Mouse (Mus musculus): ENCODE results near the gene Hoxa3. TPM values are rescaled to one million over a fixed set of nuclear protein-coding genes. Genes with fewer than 3 reads are reported as not detected.

Hoxa3 gene
- polyA plus RNA-seq, 1 experiment from 2014 or later: 0.52 TPM

DNA sequence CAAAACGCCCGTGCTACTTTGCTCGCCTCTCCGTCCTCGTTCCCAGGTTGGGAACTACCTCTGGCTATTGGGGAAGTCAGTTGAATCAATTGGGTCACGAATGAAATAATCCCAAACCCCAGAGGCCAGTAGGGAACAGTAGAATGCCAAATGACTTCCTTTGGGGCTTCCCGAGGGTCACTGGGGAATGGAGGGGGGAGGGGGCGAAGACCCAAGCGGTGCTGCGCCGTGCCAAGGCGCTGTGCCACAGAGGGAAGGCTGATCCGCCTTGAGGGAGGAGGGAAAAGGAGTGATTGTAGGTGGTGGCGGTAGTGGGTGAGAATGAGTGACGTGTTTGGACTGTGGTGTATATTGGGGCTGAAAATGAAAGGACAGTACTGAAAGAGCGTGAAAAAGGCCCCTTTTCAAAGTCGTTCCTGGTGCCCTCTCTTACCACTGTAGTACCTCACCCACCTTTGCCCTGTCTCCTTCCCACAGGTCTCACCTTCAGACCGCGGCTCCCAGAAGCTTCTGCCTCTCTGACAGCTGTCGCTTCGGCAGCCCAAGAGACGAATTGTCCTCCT lies 499 bp downstream of the Hoxa3 start:
- 1% methylated on average over 22 of the region's 22 CpGs for WGBS
- no peak overlapping the region for H3K9ac ChIP-seq
- H3K4me1 ChIP-seq: peaks cover 27% of the 10 kb centered on the region
- peaks cover 100% of the 10 kb centered on the region for H3K27me3 ChIP-seq
- no peak for ATAC-seq (ENCODE audit: insufficient number of reproducible peaks, insufficient read depth, low FRiP score, low TSS enrichment, low read depth)
- H3K4me3 ChIP-seq: 0 out of 2 replicates have a peak overlapping the region, but pooled peaks have one; percentile 20
- no peak overlapping the region for H3K27ac ChIP-seq
- H3K36me3 ChIP-seq: no peaks in the 10 kb centered on the region
- peak overlapping the region; percentile 34 for H3K4me2 ChIP-seq
- H3K9me3 ChIP-seq: no peaks in the 10 kb centered on the region

DNA sequence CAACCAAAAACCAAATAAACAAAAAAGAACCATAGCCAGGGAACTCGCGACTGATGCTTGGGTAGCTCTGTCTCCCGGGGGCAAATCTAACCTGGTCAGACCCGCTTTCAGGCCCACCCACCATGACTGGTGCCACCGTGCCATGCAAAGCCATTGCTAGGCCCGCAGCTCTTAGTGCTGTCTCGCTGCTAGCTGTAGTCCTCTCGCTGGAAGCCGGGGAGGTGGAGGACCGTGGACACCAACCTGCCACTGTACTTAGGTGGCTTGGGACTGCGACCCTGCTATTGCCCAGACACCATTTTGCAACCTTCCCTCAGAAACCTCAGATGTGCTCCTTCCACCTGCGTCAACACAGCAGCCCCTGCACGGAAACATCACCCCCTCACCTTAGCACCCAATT lies 1.2 kb downstream of the Hoxa3 start:
- Histone ChIP-seq H3K27me3 (peaks cover 100% of the 10 kb centered on the region), H3K4me3 (peak overlapping the region; percentile 20; the same call in 1 of the 2 replicates), H3K4me2 (peak overlapping the region; percentile 24; the same call in 1 of the 2 replicates), H3K4me1 (peaks cover 20% of the 10 kb centered on the region), H3K9ac (no peak overlapping the region), H3K36me3 (no peaks in the 10 kb centered on the region), H3K27ac (no peak overlapping the region), H3K9me3 (no peaks in the 10 kb centered on the region)
- ATAC-seq (ENCODE audit: insufficient number of reproducible peaks, insufficient read depth, low FRiP score, low TSS enrichment, low read depth): no peak
- 2% methylated on average over 13 of the region's 13 CpGs for WGBS

DNA sequence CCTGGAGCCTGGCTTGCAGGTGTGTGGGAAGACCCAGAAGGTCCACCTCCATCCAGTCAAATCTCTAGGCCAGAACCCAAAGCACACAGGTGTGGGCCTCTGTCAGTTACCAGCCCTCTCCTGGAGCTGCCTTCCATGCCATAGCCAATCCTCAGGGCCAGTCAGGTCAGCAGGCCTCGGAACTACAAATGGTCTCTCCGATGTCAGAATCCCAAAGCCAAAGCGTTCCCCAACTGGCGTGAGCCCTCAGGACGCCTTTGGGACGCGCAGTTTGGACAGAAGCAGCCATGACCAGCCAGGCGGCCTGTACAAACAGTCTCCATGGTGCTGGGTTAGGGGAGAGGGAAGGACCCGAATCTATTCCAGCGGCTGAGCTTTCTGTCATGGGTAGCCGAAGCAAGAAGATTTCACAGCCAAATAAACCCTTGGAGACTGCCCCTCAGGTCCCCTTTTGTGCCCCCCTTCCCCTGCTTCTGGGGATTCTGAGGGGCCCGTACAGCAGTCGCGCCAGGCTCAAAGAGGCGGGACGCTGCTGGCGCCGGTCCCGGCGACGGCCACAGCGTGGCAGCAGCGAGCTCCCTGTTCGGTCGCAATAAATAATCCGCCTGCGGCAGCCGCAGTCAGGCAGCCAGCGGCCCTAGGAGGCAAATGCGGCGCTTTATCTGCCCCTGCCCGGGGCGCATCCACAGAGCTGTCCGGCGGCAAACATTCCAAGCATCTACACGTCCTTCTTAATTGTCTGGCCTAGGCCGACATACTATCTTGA lies 1.8 kb downstream of the Hoxa3 start:
- H3K27me3 ChIP-seq: peaks cover 100% of the 10 kb centered on the region
- H3K4me1 ChIP-seq: peaks cover 17% of the 10 kb centered on the region; the same call in 1 of the 2 replicates
- H3K36me3 ChIP-seq: no peaks in the 10 kb centered on the region
- peak overlapping the region; percentile 24; the same call in 1 of the 2 replicates for H3K4me2 ChIP-seq
- no peak overlapping the region for H3K9ac ChIP-seq
- H3K9me3 ChIP-seq: no peaks in the 10 kb centered on the region
- ATAC-seq (ENCODE audit: insufficient number of reproducible peaks, insufficient read depth, low FRiP score, low TSS enrichment, low read depth): no peak
- 1% methylated on average over 37 of the region's 37 CpGs for WGBS
- no peak overlapping the region for H3K27ac ChIP-seq
- peak overlapping the region; percentile 20; the same call in 1 of the 2 replicates for H3K4me3 ChIP-seq

DNA sequence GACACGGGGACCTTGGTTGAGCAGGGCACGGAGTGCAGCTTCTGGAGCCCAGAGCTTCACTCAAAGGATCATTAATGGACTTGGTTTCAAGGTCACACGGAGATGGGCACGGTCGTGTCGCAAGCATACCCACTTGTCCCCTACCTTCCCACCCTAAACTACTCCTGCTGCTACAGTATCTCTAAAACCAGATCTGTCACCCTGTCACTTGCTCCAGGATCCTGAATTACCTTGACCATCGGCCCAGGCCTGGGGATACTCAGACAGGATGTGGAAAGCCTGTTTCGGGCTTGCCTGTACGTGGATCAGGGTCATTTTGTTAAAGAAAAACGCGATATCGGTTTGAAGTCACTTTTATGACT lies 3.5 kb downstream of the Hoxa3 start:
- Histone ChIP-seq H3K9ac (no peak overlapping the region), H3K27me3 (peaks cover 100% of the 10 kb centered on the region)

DNA sequence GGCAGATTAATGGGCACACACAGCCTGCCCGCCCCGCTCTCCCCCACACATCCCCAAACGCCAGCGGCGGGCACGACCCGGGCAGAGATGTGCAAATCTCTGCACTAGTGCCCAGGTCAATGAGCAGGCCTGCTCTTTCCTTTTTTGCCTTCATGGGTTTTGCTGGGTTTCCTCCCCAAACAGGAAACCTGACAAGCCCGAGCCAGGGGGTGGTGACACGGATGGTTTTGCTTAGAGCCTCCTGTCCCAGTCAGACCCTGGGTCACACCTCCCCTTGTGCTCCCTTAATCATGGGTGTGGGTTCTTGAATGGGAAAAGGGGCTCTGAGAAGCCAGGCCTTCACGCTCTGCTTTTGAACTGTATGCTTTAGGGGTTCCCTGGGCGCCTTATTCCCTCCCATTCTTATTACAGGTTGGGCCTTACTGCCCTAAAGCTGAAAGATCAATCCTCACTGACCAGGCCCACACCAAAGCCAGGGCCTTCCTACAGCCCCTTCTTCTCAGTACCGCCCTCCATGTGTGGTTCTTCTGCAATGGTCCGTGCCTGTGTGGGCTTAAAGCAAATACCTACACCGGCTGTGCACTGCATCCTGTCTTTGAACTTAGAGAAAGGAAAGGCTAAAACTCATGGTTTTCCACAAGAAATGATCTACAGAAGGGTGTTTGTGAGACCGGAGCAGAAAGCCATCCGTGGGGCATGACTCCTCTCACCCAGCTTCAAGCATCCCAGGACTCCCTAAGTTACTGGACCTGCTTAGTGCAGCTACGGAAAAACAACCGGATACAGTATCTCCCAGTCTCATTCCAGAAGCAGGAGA lies 4.1 kb downstream of the Hoxa3 start:
- peak overlapping the region; percentile 16; the same call in 1 of the 2 replicates for H3K4me2 ChIP-seq
- H3K36me3 ChIP-seq: no peaks in the 10 kb centered on the region
- H3K9me3 ChIP-seq: no peaks in the 10 kb centered on the region
- no peak overlapping the region for H3K27ac ChIP-seq
- peaks cover 100% of the 10 kb centered on the region for H3K27me3 ChIP-seq
- no peak overlapping the region for H3K9ac ChIP-seq
- H3K4me3 ChIP-seq: no peak overlapping the region
- 4% methylated on average over 18 of the region's 18 CpGs for WGBS
- H3K4me1 ChIP-seq: peaks cover 18% of the 10 kb centered on the region
- no peak for ATAC-seq (ENCODE audit: insufficient number of reproducible peaks, insufficient read depth, low FRiP score, low TSS enrichment, low read depth)

More for the DNA sequence above, 3.5 kb downstream of the Hoxa3 start:
- no peak overlapping the region for H3K4me3 ChIP-seq
- H3K4me2 ChIP-seq: no peak overlapping the region
- H3K4me1 ChIP-seq: peaks cover 12% of the 10 kb centered on the region; the same call in 1 of the 2 replicates
- H3K36me3 ChIP-seq: no peaks in the 10 kb centered on the region
- 4% methylated on average over 12 of the region's 12 CpGs for WGBS
- H3K27ac ChIP-seq: no peak overlapping the region
- ATAC-seq (ENCODE audit: insufficient number of reproducible peaks, insufficient read depth, low FRiP score, low TSS enrichment, low read depth): no peak
- H3K9me3 ChIP-seq: no peaks in the 10 kb centered on the region

DNA sequence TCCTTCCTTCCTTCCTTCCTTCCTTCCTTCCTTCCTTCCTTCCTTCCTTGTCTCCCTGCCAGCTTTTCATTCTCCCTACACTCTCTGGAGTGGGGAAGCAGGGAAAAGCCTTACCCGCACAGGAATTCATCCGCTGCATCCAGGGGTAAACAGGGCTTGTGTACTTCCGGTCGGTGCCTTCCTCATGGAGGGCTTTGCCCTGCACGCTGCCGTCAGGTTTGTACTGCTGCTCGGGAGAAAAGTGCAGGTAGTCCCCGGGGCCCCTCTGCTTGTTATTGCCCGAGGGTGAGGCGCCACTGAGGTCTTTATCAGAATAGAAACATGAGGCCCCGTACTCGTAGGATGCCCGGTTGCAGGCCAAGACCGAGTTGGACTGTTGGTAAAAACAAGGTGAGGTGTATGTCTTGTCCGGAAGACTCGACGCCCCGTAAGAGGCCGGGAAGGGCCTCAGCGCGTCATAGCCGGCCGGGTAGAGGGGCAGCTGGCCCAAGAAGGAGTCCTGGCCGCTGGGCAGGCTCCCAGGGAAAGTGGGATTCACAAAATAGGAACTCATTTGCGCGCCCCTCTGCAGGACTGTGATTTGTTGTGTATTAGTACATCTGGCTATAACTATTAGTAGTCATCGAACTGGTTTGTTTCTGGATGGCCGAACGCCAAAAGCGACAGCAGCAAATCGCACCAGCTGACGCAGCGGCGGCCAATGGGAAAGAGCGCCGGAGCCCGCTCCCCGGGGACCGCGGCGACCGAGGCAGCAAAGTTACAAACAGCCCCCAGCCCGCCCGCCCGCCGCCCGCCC lies 4.9 kb downstream of the Hoxa3 start, which contains the start of gene Hoxa6:
Hoxa6 (minus strand) TSS at position 651 of the 796 bp plus-strand sequence.
- Histone ChIP-seq H3K4me3 (no peak within 1 kb of the TSS; the same call in 1 of the 2 replicates), H3K9me3 (no peaks in the 10 kb centered on the region), H3K4me1 (peaks cover 24% of the 10 kb centered on the region), H3K27ac (no peak within 1 kb of the TSS), H3K4me2 (peak within 1 kb of the TSS; percentile 16; the same call in 1 of the 2 replicates), H3K36me3 (no peaks in the 10 kb centered on the region), H3K27me3 (peaks cover 100% of the 10 kb centered on the region), H3K9ac (no peak within 1 kb of the TSS)
- WGBS: 1% methylated on average over 47 of the region's 47 CpGs
- ATAC-seq (ENCODE audit: insufficient number of reproducible peaks, insufficient read depth, low FRiP score, low TSS enrichment, low read depth): no peak

DNA sequence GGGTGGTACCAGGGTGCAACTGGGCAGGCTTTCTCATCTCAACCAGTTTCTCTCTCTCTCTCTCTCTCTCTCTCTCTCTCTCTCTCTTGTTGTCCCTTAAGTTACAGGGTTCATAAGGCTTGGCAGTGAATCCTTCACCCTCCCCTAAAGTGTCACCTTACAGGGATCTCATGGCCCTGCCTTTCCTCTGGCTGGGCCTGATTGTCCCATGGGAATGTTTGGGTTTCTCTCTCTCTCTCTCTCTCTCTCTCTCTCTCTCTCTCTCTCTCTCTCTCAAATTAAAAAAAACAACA lies 5.5 kb downstream of the Hoxa3 start:
- H3K9ac ChIP-seq: no peak overlapping the region

DNA sequence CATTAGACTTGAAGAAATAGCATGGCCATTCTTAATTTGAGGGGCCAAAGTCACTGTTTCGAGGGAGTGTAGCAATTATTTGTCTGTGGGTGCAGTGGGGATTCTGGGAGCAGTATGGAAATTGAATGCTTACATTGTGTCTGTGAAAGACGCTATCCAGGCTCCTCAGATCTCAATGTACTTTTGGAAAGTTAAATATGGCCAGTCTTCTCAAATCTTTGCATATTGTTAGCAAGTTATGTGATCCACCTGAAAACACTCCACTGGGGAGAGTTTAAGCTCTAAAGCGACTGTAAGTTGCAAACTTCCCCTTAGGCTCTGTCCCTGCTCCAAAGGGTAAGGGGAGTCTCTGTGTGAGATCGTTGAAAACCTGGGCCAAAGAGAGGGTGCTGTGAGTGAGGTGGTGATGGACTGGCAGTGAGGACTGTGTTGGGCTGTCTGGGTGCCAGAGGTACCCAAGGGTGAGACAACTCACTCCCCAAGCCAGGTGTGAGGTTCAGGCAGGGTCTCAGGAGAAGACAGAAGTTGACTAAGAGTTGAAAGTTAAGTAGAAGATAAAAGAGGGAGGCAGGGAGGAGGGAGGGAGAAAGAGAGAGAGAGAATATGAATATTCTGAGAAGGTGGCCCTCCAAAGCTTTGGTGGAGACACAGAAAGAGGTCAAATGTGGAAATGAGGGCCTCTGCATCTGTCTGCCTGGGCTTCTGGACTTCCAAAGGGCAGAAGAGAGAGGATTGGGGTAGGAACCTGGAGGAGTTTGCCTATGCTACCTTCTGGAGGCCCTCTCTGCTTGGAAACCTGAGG lies 6.1 kb downstream of the Hoxa3 start:
- H3K27ac ChIP-seq: no peak overlapping the region
- H3K9ac ChIP-seq: no peak overlapping the region

More for the DNA sequence above, 5.5 kb downstream of the Hoxa3 start:
- H3K4me2 ChIP-seq: no peak overlapping the region
- H3K36me3 ChIP-seq: no peaks in the 10 kb centered on the region
- peaks cover 100% of the 10 kb centered on the region for H3K27me3 ChIP-seq
- no peak for ATAC-seq (ENCODE audit: insufficient number of reproducible peaks, insufficient read depth, low FRiP score, low TSS enrichment, low read depth)
- no peaks in the 10 kb centered on the region for H3K9me3 ChIP-seq
- peaks cover 20% of the 10 kb centered on the region for H3K4me1 ChIP-seq
- H3K27ac ChIP-seq: no peak overlapping the region
- H3K4me3 ChIP-seq: no peak overlapping the region

DNA sequence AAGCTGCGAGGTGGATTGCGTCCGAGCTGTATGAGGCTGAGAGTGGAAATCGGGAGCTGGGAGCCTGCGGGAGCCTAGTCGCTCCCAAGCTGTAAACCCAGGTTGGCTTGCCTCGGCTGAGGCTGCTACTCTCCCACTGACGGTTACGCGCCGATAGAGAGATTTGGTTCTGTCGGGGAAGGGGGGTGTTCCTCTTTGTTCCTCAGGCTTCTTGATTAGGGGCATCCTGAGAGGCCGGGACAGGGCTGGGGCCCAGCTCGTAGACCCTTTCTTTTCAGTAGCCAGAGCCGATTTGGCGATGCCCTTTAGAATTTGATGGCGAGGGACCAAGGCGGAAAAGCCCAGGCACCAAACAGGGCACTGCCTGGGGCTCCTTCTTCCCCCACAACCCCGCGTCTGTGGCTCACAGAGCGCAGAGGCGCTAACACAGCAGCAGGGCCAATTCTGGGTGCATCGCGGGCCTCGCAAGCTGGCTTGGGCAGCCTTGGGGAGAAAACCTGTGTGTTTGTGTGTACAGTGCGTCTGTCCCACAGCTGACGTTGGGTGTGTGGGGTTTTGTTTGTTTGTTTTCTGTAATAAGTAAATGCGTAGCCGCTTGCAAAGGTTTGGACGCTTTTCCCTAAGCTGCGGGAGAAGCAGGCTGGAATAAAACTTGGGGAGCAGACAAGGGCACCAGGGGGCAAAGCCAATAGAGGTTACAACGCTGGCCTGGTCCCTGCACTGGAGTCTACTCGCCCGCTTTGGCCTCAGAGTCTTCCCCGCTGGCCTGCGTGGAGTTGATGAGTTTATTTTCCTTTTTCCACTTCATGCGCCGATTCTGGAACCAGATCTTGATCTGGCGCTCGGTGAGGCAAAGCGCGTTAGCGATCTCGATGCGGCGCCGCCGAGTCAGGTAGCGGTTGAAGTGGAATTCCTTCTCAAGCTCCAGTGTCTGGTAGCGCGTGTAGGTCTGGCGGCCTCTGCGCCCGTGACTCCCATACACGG lies 7.2 kb downstream of the Hoxa3 start:
- Histone ChIP-seq H3K27me3 (peaks cover 100% of the 10 kb centered on the region), H3K36me3 (no peaks in the 10 kb centered on the region), H3K27ac (no peak overlapping the region), H3K4me2 (no peak overlapping the region), H3K9ac (no peak overlapping the region), H3K9me3 (no peaks in the 10 kb centered on the region), H3K4me3 (no peak overlapping the region), H3K4me1 (peaks cover 12% of the 10 kb centered on the region)
- under 1% methylated on average over 55 of the region's 55 CpGs for WGBS
- no peak for ATAC-seq (ENCODE audit: insufficient number of reproducible peaks, insufficient read depth, low FRiP score, low TSS enrichment, low read depth)

More for the DNA sequence above, 6.1 kb downstream of the Hoxa3 start:
- H3K27me3 ChIP-seq: peaks cover 100% of the 10 kb centered on the region
- no peak for ATAC-seq (ENCODE audit: insufficient number of reproducible peaks, insufficient read depth, low FRiP score, low TSS enrichment, low read depth)
- H3K9me3 ChIP-seq: no peaks in the 10 kb centered on the region
- peaks cover 20% of the 10 kb centered on the region for H3K4me1 ChIP-seq
- no peak overlapping the region for H3K4me3 ChIP-seq
- WGBS: 2% methylated on average over 4 of the region's 4 CpGs
- no peak overlapping the region for H3K4me2 ChIP-seq
- H3K36me3 ChIP-seq: no peaks in the 10 kb centered on the region

DNA sequence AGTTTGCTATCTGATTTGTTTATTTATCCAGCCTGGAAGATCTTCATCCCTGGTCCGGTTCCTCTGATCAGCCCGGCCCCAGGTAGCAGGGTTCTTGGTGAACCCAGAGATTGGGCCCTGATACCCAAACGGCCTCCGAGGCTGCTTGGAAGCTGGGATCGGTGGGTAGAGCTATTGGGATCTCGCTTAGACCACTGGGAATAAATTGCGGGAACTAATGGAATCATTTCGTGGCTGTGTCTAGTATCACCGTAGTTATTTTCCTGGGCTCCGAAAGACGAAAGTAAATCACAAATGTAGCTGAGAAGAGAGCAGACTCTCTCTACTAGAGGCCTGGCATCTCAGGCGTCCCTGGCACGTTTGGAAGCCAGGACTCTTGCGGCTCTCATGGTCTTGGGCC lies 7.9 kb downstream of the Hoxa3 start:
- Histone ChIP-seq H3K36me3 (no peaks in the 10 kb centered on the region), H3K27ac (no peak overlapping the region), H3K4me1 (peaks cover 12% of the 10 kb centered on the region), H3K9ac (no peak overlapping the region), H3K4me3 (no peak overlapping the region), H3K9me3 (no peaks in the 10 kb centered on the region), H3K4me2 (no peak overlapping the region), H3K27me3 (peaks cover 100% of the 10 kb centered on the region)
- 5% methylated on average over 14 of the region's 14 CpGs for WGBS
- no peak for ATAC-seq (ENCODE audit: insufficient number of reproducible peaks, insufficient read depth, low FRiP score, low TSS enrichment, low read depth)
